Mouse (Mus musculus): ENCODE measurements at regions not wholly inside any gene's neighbourhood (a gene's known extent, or its start where the extent isn't known, plus 50 kb on each side); places are given as distances from the start of the nearest gene placed in this dataset.
"Not testable (repeated sequence)": the region's sequence is repeated elsewhere in the genome, so short reads cannot be mapped to it uniquely, and the experiment has no call there.

GRCm38 (mm10) chr9:115422786-115423185, 112.6 kb upstream of the Stt3b start:
- DNase-seq (ENCODE audit: low spot score in 2 of 2), result no peak

GRCm38 (mm10) chr9:115426682-115427081, 116.5 kb upstream of the Stt3b start:
- no peak for DNase-seq (ENCODE audit: low spot score in 2 of 2)

- DNase-seq (ENCODE audit: low spot score in 2 of 2), result no peak
Observed at GRCm38 (mm10) chr9:115430271-115430670, 120.0 kb upstream of the Stt3b start.

GRCm38 (mm10) chr9:115434696-115435095, 124.5 kb upstream of the Stt3b start:
- peak in 1 of 2 experiments; percentile 18 for DNase-seq (ENCODE audit: low spot score in 2 of 2)

GRCm38 (mm10) chr9:115436301-115436700, 126.1 kb upstream of the Stt3b start:
- no peak for DNase-seq (ENCODE audit: low spot score in 2 of 2)

- not testable (repeated sequence) for DNase-seq (ENCODE audit: low spot score in 2 of 2)
Observed at GRCm38 (mm10) chr9:115438234-115438633, 128.0 kb upstream of the Stt3b start.

GRCm38 (mm10) chr9:115446681-115447080, 136.5 kb upstream of the Stt3b start:
- DNase-seq (ENCODE audit: low spot score in 2 of 2), result no peak

GRCm38 (mm10) chr9:115450741-115451320, 140.6 kb upstream of the Stt3b start:
- peak in 1 of 2 experiments; percentile 30 for DNase-seq (ENCODE audit: low spot score in 2 of 2)

GRCm38 (mm10) chr9:115454771-115455170, 144.6 kb upstream of the Stt3b start:
- DNase-seq (ENCODE audit: low spot score in 2 of 2), result no peak

- no peak for DNase-seq (ENCODE audit: low spot score in 2 of 2)
Observed at GRCm38 (mm10) chr9:115456121-115456520, 145.9 kb upstream of the Stt3b start.

GRCm38 (mm10) chr9:115456638-115457037, 146.4 kb upstream of the Stt3b start:
- no peak for DNase-seq (ENCODE audit: low spot score in 2 of 2)

- DNase-seq (ENCODE audit: low spot score in 2 of 2), result no peak
Observed at GRCm38 (mm10) chr9:115457889-115458710, 147.9 kb upstream of the Stt3b start.

GRCm38 (mm10) chr9:115459075-115459474, 148.9 kb upstream of the Stt3b start:
- DNase-seq (ENCODE audit: low spot score in 2 of 2), result not testable (repeated sequence)

GRCm38 (mm10) chr9:115465326-115465725, 155.1 kb upstream of the Stt3b start:
- no peak for DNase-seq (ENCODE audit: low spot score in 2 of 2)

- no peak for DNase-seq (ENCODE audit: low spot score in 2 of 2)
Observed at GRCm38 (mm10) chr9:115468641-115469040, 158.4 kb upstream of the Stt3b start.

- DNase-seq (ENCODE audit: low spot score in 2 of 2), result peak in 1 of 2 experiments; percentile 3
Observed at GRCm38 (mm10) chr9:115471582-115471981, 161.4 kb upstream of the Stt3b start.

GRCm38 (mm10) chr9:115473037-115473436, 162.8 kb upstream of the Stt3b start:
- no peak for DNase-seq (ENCODE audit: low spot score in 2 of 2)

GRCm38 (mm10) chr9:115473847-115474246, 163.6 kb upstream of the Stt3b start:
- DNase-seq (ENCODE audit: low spot score in 2 of 2), result no peak

GRCm38 (mm10) chr9:115474342-115474741, 164.1 kb upstream of the Stt3b start:
- DNase-seq (ENCODE audit: low spot score in 2 of 2), result peak in 1 of 2 experiments; percentile 17

GRCm38 (mm10) chr9:115476205-115476604, 166.0 kb upstream of the Stt3b start:
- no peak for DNase-seq (ENCODE audit: low spot score in 2 of 2)

GRCm38 (mm10) chr9:115477556-115478220, 167.5 kb upstream of the Stt3b start:
- no peak for DNase-seq (ENCODE audit: low spot score in 2 of 2)

- DNase-seq (ENCODE audit: low spot score in 2 of 2), result peak in 1 of 2 experiments; percentile 17
Observed at GRCm38 (mm10) chr9:115478946-115479345, 168.7 kb upstream of the Stt3b start.

- no peak for DNase-seq (ENCODE audit: low spot score in 2 of 2)
Observed at GRCm38 (mm10) chr9:115481176-115481575, 171.0 kb upstream of the Stt3b start.

All from spleen, postnatal 10 days (tissue).